Mouse (Mus musculus): ENCODE measurements around the gene Map3k1.

The Map3k1 gene

GRCm38 (mm10) chr13:111791596-111791995 is 17.2 kb downstream of the Map3k1 start:
- no peak for DNase-seq (ENCODE audit: low spot score in 2 of 2)

GRCm38 (mm10) chr13:111789420-111790065 is 19.2 kb downstream of the Map3k1 start:
- DNase-seq (ENCODE audit: low spot score in 2 of 2), result no peak

- DNase-seq (ENCODE audit: low spot score in 2 of 2), result no peak
Measured at GRCm38 (mm10) chr13:111788882-111789281, 19.9 kb downstream of the Map3k1 start.

- peak; percentile 76 to 80 for DNase-seq (ENCODE audit: low spot score in 2 of 2)
Measured at GRCm38 (mm10) chr13:111787857-111788619, 20.8 kb downstream of the Map3k1 start.

- no peak for DNase-seq (ENCODE audit: low spot score in 2 of 2)
Measured at GRCm38 (mm10) chr13:111786584-111786983, 22.2 kb downstream of the Map3k1 start.

GRCm38 (mm10) chr13:111783451-111783850 is 25.3 kb downstream of the Map3k1 start:
- no peak for DNase-seq (ENCODE audit: low spot score in 2 of 2)

- no peak for DNase-seq (ENCODE audit: low spot score in 2 of 2)
Measured at GRCm38 (mm10) chr13:111779471-111779870, 29.3 kb downstream of the Map3k1 start.

GRCm38 (mm10) chr13:111778606-111779005 is 30.2 kb downstream of the Map3k1 start:
- DNase-seq (ENCODE audit: low spot score in 2 of 2), result no peak

- no peak for DNase-seq (ENCODE audit: low spot score in 2 of 2)
Measured at GRCm38 (mm10) chr13:111777865-111778264, 30.9 kb downstream of the Map3k1 start.

- DNase-seq (ENCODE audit: low spot score in 2 of 2), result no peak
Measured at GRCm38 (mm10) chr13:111777179-111777578, 31.6 kb downstream of the Map3k1 start.

- DNase-seq (ENCODE audit: low spot score in 2 of 2), result no peak
Measured at GRCm38 (mm10) chr13:111772075-111772474, 36.7 kb downstream of the Map3k1 start.

GRCm38 (mm10) chr13:111771232-111771631 is 37.6 kb downstream of the Map3k1 start:
- peak; percentile 45 to 67 for DNase-seq (ENCODE audit: low spot score in 2 of 2)

- no peak for DNase-seq (ENCODE audit: low spot score in 2 of 2)
Measured at GRCm38 (mm10) chr13:111770776-111771175, 38.0 kb downstream of the Map3k1 start.

GRCm38 (mm10) chr13:111762526-111762925 is 46.3 kb downstream of the Map3k1 start:
- DNase-seq (ENCODE audit: low spot score in 2 of 2), result no peak

GRCm38 (mm10) chr13:111756986-111757385 is 51.8 kb downstream of the Map3k1 start:
- no peak for DNase-seq (ENCODE audit: low spot score in 2 of 2)

- DNase-seq (ENCODE audit: low spot score in 2 of 2), result no peak
Measured at GRCm38 (mm10) chr13:111755937-111756336, 52.9 kb downstream of the Map3k1 start.

GRCm38 (mm10) chr13:111755377-111755776 is 53.4 kb downstream of the Map3k1 start:
- no peak for DNase-seq (ENCODE audit: low spot score in 2 of 2)

- no peak for DNase-seq (ENCODE audit: low spot score in 2 of 2)
Measured at GRCm38 (mm10) chr13:111753321-111753720, 55.5 kb downstream of the Map3k1 start.

GRCm38 (mm10) chr13:111748301-111749062 is 60.3 kb downstream of the Map3k1 start:
- DNase-seq (ENCODE audit: low spot score in 2 of 2), result no peak

GRCm38 (mm10) chr13:111746831-111747230 is 62.0 kb downstream of the Map3k1 start:
- DNase-seq (ENCODE audit: low spot score in 2 of 2), result no peak

GRCm38 (mm10) chr13:111745216-111745615 is 63.6 kb downstream of the Map3k1 start:
- no peak for DNase-seq (ENCODE audit: low spot score in 2 of 2)

- no peak for DNase-seq (ENCODE audit: low spot score in 2 of 2)
Measured at GRCm38 (mm10) chr13:111744233-111745000, 64.4 kb downstream of the Map3k1 start.
